Mouse (Mus musculus) kidney, embryonic 15.5 days (tissue): Measurements from ENCODE around the gene Slc27a5. TPM values are rescaled to one million over a fixed set of nuclear protein-coding genes. Genes with fewer than 3 reads are reported as not detected.

Experiments used
- ATAC-seq: fragments of 200-750 bp; cut with Nextera tagmentation; replicated peaks from 2 replicates; pipeline ENCODE4 v1.8.0; 2017; ENCODE audit warnings: moderate TSS enrichment; ENCODE audit not compliant: low FRiP score
- H3K27ac ChIP-seq: fragments of 300-500 bp; sonication (generic); 2 replicates; pipeline ENCODE4 v1.5.1; 2015; ENCODE audit warnings: mild to moderate bottlenecking, inconsistent platforms
- H3K27me3 ChIP-seq: fragments of 300-500 bp; sonication (generic); 2 replicates; pipeline ENCODE4 v1.6.1; 2015; ENCODE audit warnings: inconsistent platforms
- H3K36me3 ChIP-seq: fragments of 300-500 bp; sonication (generic); 2 replicates; pipeline ENCODE4 v1.6.1; 2015; ENCODE audit warnings: inconsistent platforms
- H3K4me1 ChIP-seq: fragments of 300-500 bp; sonication (generic); 2 replicates; pipeline ENCODE4 v1.6.1; 2015; ENCODE audit warnings: inconsistent platforms
- H3K4me2 ChIP-seq: fragments of 300-500 bp; sonication (generic); 2 replicates; pipeline ENCODE4 v1.6.1; 2015; ENCODE audit warnings: moderate library complexity, mild to moderate bottlenecking, inconsistent platforms
- H3K4me3 ChIP-seq: fragments of 300-500 bp; sonication (generic); replicated peaks from 2 replicates; pipeline ENCODE4 v1.5.1; 2015; ENCODE audit warnings: mild to moderate bottlenecking, inconsistent platforms
- H3K9ac ChIP-seq: fragments of 300-500 bp; sonication (generic); 2 replicates; pipeline ENCODE4 v1.6.1; 2015; ENCODE audit warnings: mild to moderate bottlenecking, inconsistent platforms
- H3K9me3 ChIP-seq: fragments of 300-500 bp; sonication (generic); replicated peaks from 2 replicates; pipeline ENCODE4 v1.6.1; 2016; ENCODE audit warnings: inconsistent platforms
- WGBS: fragments of 180-500 bp; shearing (Covaris S2); methylation state at CpG from one replicate; pipeline ENCODE4 v1.1.7; 2015; ENCODE audit warnings: mixed read lengths; 5-methylcytosine and 5-hydroxymethylcytosine counted together
- polyA plus RNA-seq: library from polyadenylated mRNA; unstranded; fragments of >200 nt; fragmentation: Nextera tagmentation; extraction: Ambion mirVana; gene quantifications from 2 replicates; pipeline ENCODE4 v1.2.1, GENCODE M21; 2015

Slc27a5 gene
- polyA plus RNA-seq, 1 experiment from 2014 or later: 0.44 TPM

DNA sequence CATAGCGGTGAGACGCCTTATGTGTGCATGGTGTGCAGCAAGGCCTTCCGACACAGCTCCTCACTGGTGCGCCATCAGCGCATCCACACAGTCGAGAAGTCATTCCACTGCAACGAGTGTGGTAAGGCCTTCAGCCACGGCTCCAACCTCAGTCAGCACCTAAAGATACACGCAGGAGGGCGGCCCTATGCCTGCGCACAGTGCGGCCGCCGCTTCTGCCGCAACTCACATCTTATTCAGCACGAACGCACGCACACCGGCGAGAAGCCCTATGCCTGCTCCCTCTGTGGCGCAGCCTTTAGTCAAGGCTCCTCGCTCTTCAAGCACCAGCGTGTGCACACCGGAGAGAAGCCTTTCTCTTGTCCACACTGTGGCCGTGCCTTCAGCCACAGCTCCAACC lies 27.1 kb downstream of the Slc27a5 start:
- no peak overlapping the region for H3K4me2 ChIP-seq
- WGBS: 95% methylated on average over 25 of the region's 25 CpGs
- no peak overlapping the region for H3K27ac ChIP-seq
- no peaks in the 10 kb centered on the region for H3K9me3 ChIP-seq
- H3K27me3 ChIP-seq: no peaks in the 10 kb centered on the region
- peaks cover 50% of the 10 kb centered on the region for H3K36me3 ChIP-seq
- no peak overlapping the region for H3K4me3 ChIP-seq
- ATAC-seq: no peak
- no peak overlapping the region for H3K9ac ChIP-seq
- H3K4me1 ChIP-seq: peaks cover 11% of the 10 kb centered on the region

DNA sequence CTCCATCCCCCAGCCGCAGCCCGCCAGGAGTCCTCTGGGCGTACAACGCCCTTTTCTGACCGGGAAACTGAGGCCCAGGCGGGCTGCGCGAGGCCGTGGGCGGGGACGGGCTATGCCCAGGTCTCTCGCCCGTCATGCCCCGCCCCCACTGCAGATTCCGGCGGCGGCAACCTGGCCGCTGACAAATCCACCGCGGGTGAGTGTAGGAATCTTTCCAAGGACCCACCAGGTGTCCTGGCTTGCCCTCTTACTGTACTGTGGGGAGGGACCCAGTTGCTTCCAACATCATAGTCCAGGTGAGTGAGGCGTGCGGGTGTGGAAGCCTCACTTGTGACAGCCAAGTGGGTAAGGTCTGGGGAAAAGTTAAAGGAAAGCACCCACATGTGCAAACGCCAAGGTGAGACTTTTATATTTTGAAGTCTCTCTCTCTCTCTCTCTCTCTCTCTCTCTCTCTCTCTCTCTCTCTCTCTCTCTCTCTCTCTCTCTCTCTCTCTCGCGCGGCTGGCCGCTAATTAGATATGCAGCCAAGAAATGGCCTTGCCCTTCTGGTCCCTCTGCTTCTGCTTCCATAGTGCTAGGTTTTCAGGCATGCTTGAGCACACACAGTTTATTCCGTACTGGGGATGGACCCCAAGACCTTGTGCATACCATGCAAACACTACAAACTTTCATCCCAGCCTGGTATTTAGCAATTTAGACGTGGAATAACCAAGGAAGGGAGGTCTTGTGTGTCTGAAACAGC lies 31.7 kb downstream of the Slc27a5 start:
- peak overlapping the region; percentile 91 for H3K9ac ChIP-seq
- peak; percentile 67 for ATAC-seq
- H3K4me2 ChIP-seq: peak overlapping the region; percentile 93
- H3K9me3 ChIP-seq: no peaks in the 10 kb centered on the region
- H3K4me1 ChIP-seq: peaks cover 19% of the 10 kb centered on the region
- H3K36me3 ChIP-seq: peaks cover 28% of the 10 kb centered on the region
- no peaks in the 10 kb centered on the region for H3K27me3 ChIP-seq
- peak overlapping the region; percentile 90 for H3K27ac ChIP-seq
- under 1% methylated on average over 25 of the region's 29 CpGs for WGBS
- H3K4me3 ChIP-seq: peak overlapping the region; percentile 89

DNA sequence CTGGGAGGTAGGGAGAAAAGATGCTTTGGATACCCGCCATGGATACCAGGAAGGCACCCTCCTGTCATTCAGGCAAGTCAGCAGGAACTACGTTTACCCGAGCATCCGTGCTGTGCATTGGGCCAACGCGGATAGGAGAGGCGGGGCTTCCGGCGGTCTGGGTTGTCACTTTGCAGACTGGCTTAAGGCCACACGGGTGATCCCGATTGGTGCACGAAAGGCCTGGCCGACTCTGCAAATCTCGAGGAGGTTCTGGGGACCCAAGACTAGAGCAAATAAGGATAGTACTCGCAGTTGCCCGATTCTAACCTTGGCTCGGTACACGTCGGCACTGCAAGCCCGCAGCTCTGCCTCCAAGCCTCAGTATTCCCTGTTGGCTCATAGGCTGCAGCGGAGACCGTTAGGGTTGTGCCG lies 32.3 kb downstream of the Slc27a5 start, which contains the start of gene Zfp324:
TSS of gene Zfp324 (plus strand) at position 161 of the 414 bp plus-strand sequence.
- WGBS: under 1% methylated on average over 23 of the region's 23 CpGs
- H3K4me2 ChIP-seq: peak within 1 kb of the TSS; percentile 93
- peak within 1 kb of the TSS; percentile 90 for H3K27ac ChIP-seq
- H3K4me3 ChIP-seq: peak within 1 kb of the TSS; percentile 89
- H3K27me3 ChIP-seq: no peaks in the 10 kb centered on the region
- peaks cover 22% of the 10 kb centered on the region for H3K36me3 ChIP-seq
- no peaks in the 10 kb centered on the region for H3K9me3 ChIP-seq
- peak within 1 kb of the TSS; percentile 91 for H3K9ac ChIP-seq
- peak; percentile 94 for ATAC-seq
- H3K4me1 ChIP-seq: peaks cover 21% of the 10 kb centered on the region

DNA sequence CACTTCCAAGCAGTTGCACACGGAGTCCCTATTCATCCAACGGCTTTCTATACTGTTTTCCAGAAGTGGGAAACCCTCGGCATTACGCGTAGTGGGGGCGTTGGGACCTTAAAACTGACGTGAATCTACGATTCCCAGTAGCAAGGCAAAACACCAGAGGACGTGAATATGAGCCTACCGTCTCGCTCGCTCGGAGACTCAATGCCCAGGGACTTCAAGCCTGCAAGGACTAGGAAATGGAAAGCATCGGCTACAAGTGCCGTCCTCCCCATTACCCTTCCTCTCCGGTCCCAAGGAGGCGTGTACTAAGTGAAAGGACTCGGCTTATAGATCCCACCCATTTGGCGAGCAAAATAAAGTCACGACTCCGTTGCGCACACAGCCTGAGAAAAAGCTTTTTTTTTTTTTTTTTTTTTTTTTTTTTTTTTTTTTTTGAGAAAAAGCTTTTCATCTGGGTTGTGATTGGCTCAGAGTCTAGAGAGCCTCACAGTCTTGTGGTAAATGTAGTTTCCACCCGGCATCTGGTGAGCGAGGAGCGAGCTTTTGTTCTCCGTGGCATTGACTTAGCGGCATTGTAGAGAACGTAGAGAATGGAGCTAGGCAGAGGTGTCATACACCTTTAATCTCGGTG lies 36.4 kb downstream of the Slc27a5 start:
- peak overlapping the region; percentile 80 for H3K27ac ChIP-seq
- H3K9me3 ChIP-seq: no peaks in the 10 kb centered on the region
- peak overlapping the region; percentile 52 for H3K4me3 ChIP-seq
- peaks cover 12% of the 10 kb centered on the region for H3K4me1 ChIP-seq
- WGBS: 1% methylated on average over 29 of the region's 29 CpGs
- H3K4me2 ChIP-seq: peak overlapping the region; percentile 60
- no peaks in the 10 kb centered on the region for H3K27me3 ChIP-seq
- ATAC-seq: peak; percentile 56
- peak overlapping the region; percentile 51 for H3K9ac ChIP-seq
- H3K36me3 ChIP-seq: no peaks in the 10 kb centered on the region

DNA sequence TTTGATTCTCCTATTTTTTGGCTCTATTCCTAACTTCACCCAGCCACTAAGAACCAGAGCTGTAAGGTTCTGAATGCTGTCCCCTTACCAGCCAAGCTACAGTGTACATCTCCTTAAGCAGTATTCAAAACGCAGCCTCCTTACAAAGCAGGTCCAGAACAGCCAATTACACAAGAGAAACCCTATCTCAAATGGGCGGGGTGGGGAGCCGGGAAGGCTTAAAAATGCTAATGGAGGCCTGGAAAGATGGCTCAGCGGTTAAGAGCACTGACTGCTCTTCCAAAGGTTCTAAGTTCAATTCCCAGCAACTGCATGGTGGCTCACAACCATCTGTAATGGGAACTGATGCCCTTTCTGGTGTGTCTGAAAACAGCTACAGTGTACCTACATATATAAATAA lies 38.3 kb downstream of the Slc27a5 start:
- 31% methylated on average over 4 of the region's 4 CpGs for WGBS
- H3K4me1 ChIP-seq: peaks cover 3% of the 10 kb centered on the region; the same call in 1 of the 2 replicates
- H3K4me3 ChIP-seq: no peak overlapping the region
- no peaks in the 10 kb centered on the region for H3K9me3 ChIP-seq
- no peak overlapping the region for H3K27ac ChIP-seq
- ATAC-seq: no peak
- no peaks in the 10 kb centered on the region for H3K36me3 ChIP-seq
- H3K4me2 ChIP-seq: no peak overlapping the region
- no peak overlapping the region for H3K9ac ChIP-seq
- H3K27me3 ChIP-seq: no peaks in the 10 kb centered on the region

DNA sequence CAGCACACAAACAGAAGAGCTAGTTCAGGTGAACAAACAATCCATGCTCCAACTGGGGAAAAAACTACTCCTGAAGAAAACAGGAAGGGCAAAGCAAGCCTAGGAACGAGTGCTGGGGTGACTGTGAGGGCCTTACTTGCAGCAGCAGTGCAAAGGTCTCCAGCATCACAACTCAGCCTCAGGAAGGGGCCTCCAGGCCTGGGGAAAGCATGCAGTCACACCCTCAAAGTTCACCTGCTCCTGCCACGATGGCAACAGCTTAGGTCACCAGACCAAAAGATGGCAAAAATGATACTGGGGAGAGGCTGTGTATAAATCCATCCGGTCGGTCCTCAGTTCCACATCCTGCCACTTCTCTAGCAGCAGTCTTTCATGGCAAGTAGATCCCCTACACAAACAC lies 39.0 kb downstream of the Slc27a5 start:
- Histone ChIP-seq H3K27ac (no peak overlapping the region), H3K9me3 (no peaks in the 10 kb centered on the region), H3K27me3 (no peaks in the 10 kb centered on the region), H3K9ac (no peak overlapping the region), H3K4me1 (peaks cover 3% of the 10 kb centered on the region; the same call in 1 of the 2 replicates), H3K4me3 (no peak overlapping the region), H3K36me3 (no peaks in the 10 kb centered on the region), H3K4me2 (no peak overlapping the region)
- ATAC-seq: no peak
- 74% methylated on average over 4 of the region's 4 CpGs for WGBS

DNA sequence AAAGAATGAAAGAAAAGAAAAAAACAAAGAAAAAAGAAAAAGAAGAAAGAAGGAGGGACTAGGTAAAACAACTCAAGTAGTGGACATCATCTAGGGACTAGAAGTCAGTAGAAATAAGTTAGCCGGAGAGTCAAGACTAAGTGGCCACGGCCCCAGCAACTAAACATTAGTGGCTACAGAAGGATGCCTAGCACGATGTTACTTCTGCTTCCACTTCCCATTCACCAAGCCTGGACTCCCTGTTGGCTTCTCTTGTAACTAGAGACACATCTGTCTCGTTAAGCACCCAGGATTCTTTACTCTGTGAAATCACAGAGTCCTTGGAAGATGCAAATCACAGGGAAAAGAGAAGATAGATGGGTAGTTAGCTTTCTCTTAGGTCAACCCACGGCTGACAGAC lies 40.5 kb downstream of the Slc27a5 start:
- Histone ChIP-seq H3K27ac (no peak overlapping the region), H3K4me2 (no peak overlapping the region)

DNA sequence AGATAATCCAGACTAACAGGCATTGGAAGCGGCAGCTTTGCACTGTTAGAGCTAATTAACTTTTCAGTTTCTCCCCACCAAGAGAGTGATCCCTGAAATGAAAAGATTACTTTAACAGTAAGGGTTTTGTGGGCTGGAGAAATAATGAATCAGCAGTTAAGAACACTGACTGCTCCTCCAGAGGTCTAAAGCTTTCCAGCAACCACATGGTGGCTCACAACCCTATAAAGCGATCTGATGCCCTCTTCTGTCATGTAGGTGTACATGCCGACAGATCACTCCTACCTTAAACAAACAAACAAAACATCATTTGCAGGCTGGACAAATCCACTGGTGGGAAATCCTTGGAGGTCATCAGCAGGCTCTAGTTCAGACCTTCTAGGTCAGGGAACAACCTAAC lies 43.1 kb downstream of the Slc27a5 start:
- no peaks in the 10 kb centered on the region for H3K36me3 ChIP-seq
- 51% methylated on average over 3 of the region's 3 CpGs for WGBS
- no peak overlapping the region for H3K27ac ChIP-seq
- H3K9me3 ChIP-seq: no peaks in the 10 kb centered on the region
- no peak overlapping the region for H3K9ac ChIP-seq
- ATAC-seq: no peak
- no peaks in the 10 kb centered on the region for H3K27me3 ChIP-seq
- H3K4me3 ChIP-seq: no peak overlapping the region
- H3K4me2 ChIP-seq: no peak overlapping the region
- peaks cover 4% of the 10 kb centered on the region for H3K4me1 ChIP-seq

More for the DNA sequence above, 40.5 kb downstream of the Slc27a5 start:
- ATAC-seq: no peak
- Histone ChIP-seq H3K4me1 (peaks cover 3% of the 10 kb centered on the region; the same call in 1 of the 2 replicates), H3K9me3 (no peaks in the 10 kb centered on the region), H3K27me3 (no peaks in the 10 kb centered on the region), H3K9ac (no peak overlapping the region), H3K36me3 (no peaks in the 10 kb centered on the region), H3K4me3 (no peak overlapping the region)
- WGBS: 74% methylated on average over 5 of the region's 5 CpGs

DNA sequence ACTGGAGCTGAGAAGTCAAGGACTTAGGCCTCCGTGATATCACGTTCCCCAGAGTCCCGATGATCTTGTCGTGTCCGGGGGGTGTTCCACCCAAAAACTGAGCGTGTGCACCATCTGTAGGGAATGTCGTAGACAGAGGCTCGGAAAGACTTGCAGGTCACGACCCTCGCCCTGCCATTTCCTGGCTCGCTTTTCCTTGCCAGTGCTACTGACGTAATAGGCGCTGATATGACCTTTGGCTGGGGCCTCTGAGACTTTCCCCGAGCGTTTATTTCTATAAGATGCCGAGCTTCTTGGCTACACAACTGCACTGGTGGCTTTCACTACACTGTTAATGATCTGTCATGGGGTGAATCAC lies 48.1 kb downstream of the Slc27a5 start:
- WGBS: 2% methylated on average over 16 of the region's 16 CpGs
- H3K9ac ChIP-seq: peak overlapping the region; percentile 59
- H3K36me3 ChIP-seq: no peaks in the 10 kb centered on the region

DNA sequence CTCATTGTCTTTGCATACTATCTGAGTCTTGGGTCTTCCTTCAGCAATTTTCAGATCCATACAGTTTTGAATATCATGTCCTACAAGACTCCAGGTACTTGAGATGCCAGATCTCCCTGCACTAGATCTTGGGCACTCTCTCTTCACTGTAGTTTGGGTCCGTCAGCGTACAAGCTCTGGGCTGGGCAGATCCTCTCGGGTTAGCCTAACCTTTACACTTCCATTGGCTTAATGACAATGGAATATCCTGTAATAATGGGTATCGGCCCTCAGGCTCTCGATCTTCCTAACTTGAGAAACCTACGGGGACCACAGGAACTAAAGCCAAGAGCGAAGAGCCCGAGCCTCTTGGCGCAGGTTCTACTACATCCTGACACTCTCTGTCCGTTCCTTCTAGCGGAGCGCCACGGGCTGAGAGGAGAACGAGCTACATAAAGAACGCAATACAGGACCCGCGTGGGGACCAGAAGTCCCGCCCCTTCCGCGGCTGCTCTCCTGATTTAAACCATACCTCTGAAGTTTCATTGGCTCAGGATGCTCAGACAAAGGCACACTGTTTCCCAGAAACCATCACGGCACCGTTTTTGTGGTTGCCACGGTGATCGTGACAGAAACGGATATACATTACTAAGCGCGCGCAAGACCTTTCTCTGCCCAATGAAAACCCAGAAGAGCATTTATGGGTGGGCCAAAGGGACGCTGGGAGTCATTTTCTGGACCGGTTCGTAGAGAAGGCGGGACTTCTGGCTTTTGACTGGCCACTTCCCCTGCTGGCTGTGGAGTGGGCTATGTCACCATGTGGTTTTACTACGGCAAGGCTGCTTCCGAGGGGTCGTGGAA lies 48.7 kb downstream of the Slc27a5 start:
- H3K9ac ChIP-seq: peak overlapping the region; percentile 59
- H3K9me3 ChIP-seq: no peaks in the 10 kb centered on the region
- H3K4me1 ChIP-seq: peaks cover 12% of the 10 kb centered on the region
- H3K27ac ChIP-seq: peak overlapping the region; percentile 89
- H3K4me2 ChIP-seq: peak overlapping the region; percentile 84
- peak overlapping the region; percentile 53 for H3K4me3 ChIP-seq
- 0 out of 2 replicates have a peak, but pooled peaks cover 2% of the 10 kb centered on the region for H3K27me3 ChIP-seq
- H3K36me3 ChIP-seq: no peaks in the 10 kb centered on the region
- ATAC-seq: peak; percentile 98
- 9% methylated on average over 35 of the region's 35 CpGs for WGBS

More for the DNA sequence above, 48.1 kb downstream of the Slc27a5 start:
- Histone ChIP-seq H3K27ac (peak overlapping the region; percentile 89), H3K27me3 (0 out of 2 replicates have a peak, but pooled peaks cover 2% of the 10 kb centered on the region), H3K4me2 (peak overlapping the region; percentile 84), H3K4me3 (peak overlapping the region; percentile 53), H3K9me3 (no peaks in the 10 kb centered on the region), H3K4me1 (peaks cover 12% of the 10 kb centered on the region)
- ATAC-seq: no peak; the same call in 1 of the 2 replicates

DNA sequence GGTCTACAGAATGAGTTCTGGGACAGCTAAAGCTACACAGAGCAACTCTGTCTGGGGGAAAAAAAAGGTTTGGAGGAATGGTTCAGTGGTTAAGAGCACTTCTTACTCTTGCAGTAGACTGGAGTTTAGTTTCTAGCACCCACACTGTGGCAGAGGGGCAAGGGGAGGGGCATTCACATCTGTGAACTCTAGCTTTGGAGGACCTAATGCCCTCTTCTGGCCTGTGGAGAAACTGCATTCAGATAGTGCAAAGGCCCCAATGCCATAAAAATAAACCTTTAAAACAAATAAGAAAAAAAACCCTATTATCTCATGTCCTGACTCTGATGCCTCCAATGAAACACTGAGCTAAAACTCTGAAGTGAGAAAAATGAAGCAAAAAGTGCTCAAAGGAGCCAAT lies 54.5 kb downstream of the Slc27a5 start:
- H3K4me2 ChIP-seq: no peak overlapping the region
- H3K9me3 ChIP-seq: no peaks in the 10 kb centered on the region
- 0 out of 2 replicates have a peak, but pooled peaks cover 2% of the 10 kb centered on the region for H3K27me3 ChIP-seq
- no peak for ATAC-seq
- H3K27ac ChIP-seq: no peak overlapping the region
- H3K9ac ChIP-seq: no peak overlapping the region
- H3K36me3 ChIP-seq: no peaks in the 10 kb centered on the region
- H3K4me3 ChIP-seq: no peak overlapping the region
- no peaks in the 10 kb centered on the region for H3K4me1 ChIP-seq

DNA sequence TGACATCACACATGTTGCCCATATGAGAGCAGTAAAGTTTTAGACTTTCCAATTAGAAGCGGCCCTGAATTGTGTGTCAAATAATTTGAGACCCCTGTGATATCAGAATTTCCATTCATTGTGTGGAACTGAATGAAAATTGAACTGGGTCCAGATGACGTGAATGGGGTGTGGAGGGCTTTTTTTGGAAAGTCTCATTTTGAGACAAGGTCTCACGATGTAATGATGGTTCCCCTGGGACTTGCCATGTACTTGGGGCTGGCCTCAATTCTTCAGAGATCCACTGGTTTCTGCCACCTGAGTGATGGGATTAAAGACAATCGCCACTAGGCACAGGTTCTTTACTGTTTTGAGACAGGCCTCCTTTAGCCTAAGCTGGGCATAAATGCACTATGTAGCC lies 57.4 kb downstream of the Slc27a5 start:
- H3K27ac ChIP-seq: no peak overlapping the region
- no peaks in the 10 kb centered on the region for H3K4me1 ChIP-seq
- no peaks in the 10 kb centered on the region for H3K36me3 ChIP-seq
- no peaks in the 10 kb centered on the region for H3K27me3 ChIP-seq
- H3K9ac ChIP-seq: no peak overlapping the region
- H3K9me3 ChIP-seq: no peaks in the 10 kb centered on the region
- no peak for ATAC-seq
- no peak overlapping the region for H3K4me2 ChIP-seq
- 82% methylated on average over 4 of the region's 4 CpGs for WGBS
- no peak overlapping the region for H3K4me3 ChIP-seq
